Mouse (Mus musculus) v-Abl transformed pro-B cells (cell line): ENCODE results near the gene Cdc40.

Experiments
- in situ Hi-C, 2 experiments: fragments of 400-800 bp; cut with MboI; formaldehyde crosslinking; loops; one replicate each; pipeline ENCODE4 v1.15.1; 2025; ENCODE audit not compliant: unreplicated experiment in 2 of 2

Gene Cdc40

DNA sequence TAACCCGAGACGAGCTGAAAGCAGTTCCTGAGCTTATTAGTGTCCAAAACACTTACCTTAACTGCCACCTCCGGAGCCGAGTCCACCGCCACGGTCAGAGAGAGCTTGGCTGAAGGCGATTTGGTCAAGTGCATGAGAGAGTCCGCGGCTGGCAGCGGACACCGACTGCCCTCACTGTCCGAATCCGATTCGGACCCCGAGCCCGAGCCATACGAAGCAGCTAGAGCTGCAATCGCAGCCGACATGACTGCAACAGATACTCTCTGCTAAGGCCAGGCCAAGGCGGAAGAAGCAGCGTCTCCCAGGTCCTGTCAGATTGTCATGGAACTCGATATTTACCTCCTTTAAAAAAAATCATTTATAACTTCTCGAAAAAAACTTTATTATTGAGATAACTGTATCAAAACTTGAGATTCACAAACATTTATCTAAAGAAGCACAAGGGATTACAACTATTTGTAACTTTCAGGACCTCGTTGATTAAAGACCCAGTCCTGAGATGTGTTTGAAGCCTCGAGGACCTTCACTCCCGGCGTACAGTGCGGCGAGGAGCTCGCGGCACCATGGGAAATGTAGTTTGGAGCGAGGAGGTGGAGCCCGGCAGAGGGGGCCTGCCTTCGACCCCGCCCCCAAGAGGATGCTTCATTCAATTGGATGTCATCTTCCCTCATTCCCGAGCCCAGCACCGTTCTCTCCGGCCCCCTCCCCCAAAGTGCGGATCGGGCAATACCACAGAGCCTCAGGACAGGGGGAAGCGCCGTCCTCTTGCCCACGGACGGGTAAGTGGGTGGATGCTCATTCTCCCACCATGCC lies at the start of gene Cdc40, which contains the start of gene Wasf1:
Gene Cdc40, minus strand, starts transcription at position 481 of the 813 bp plus-strand sequence.
Gene Wasf1, plus strand, starts transcription at position 645 of the 813 bp plus-strand sequence.
- in situ Hi-C loops: loop anchor here in 1 of 2 experiments (10.0 to 25.0 kb wide), 2 partner anchors 422 to 621 kb away; partner anchors contain the start of genes Ak9, Fig4 and Gtf3c6

DNA sequence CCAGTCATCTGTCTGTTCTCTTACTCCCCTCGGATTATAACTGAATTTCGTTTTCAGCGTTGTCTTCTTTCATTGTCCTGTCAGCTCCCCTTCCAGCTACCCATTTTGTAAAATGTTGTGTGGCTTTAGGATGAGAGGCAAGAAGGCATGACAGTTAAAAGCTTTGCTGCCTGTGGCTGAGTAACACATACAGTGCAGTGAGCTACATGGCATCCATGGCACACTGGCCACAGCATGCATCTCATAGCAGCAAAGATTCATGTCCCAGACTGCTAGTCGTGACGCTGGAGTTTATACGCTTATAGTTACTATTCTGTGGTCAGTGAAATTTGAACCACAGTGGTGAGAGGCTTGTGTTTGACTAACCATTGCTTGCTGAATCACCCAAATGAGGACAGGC lies 36.4 kb upstream of the Cdc40 start:
- in situ Hi-C loops: no loop called here

DNA sequence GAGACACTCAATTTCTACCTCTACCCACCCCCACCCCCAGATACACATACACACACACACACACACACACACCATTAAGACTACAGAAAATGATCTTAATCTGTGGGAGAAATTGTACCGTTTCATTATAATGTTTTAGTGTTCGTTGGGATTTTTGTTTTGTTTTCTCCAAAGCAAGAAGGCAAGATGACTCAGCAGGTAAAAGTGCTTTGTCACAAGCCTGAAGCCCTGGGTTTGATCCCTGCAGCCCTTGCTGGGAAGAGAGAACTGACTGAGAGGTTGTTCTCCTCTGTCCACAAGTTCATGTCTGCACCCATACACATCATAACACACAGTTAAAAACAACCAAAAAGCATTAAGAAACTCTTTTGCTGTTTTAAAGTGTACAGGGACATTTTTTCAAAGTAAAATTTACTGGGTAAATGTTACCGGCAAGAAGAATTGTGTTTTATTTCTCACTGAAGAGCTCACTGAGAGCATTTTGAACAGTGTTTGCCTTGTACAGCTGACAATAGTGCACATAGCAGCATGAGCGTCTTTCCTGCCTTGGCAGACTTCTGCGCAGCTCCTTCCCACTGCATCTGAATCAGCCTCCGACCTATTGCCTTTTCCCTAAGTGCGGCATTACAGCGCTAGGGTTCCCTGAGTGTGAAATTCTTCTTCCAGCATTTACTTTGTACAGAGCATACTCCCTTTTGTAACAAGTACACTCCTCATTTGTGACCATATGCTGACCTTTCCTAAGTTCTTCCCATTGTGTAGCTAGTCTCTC lies 35.7 kb upstream of the Cdc40 start:
- in situ Hi-C loops: no loop called here

DNA sequence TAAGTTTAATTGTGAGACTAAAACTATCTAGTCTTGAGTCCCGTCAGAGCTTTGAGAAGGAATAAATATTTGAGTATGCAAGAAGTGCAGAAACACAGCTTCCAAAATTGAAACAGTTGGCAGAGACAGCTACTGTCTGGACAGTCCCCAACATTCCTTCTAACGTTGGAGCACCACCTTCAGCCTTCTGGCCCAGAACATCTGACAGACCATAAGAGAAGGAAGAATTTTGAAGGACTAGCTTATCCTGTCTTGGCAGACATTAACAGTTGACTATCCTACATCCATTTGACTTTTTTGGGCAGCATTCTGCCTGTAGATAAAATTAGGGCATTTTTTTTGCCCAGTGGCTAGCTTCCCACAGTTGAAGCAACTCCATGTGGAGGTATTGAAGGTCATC lies 32.1 kb upstream of the Cdc40 start:
- in situ Hi-C loops: no loop called here

DNA sequence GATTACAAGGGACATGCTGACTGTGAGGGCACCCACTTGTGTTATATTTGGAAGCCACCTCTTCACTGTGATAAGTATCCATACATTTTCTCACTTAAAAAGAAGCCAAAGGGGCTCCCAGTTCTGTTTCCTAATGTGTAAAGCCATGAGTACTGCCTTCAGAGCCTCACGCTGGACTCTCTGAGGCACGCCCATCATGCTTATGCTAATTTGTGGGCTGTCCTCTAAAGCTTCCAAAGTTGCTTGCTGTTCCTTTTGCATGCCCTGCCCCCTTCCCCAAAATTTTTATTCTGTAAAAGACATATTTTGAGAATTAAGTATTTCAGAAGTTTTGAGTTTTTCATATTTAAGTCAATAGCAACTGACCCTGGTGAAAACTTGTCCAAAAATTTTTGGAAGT lies 27.7 kb upstream of the Cdc40 start:
- in situ Hi-C loops: no loop called here

DNA sequence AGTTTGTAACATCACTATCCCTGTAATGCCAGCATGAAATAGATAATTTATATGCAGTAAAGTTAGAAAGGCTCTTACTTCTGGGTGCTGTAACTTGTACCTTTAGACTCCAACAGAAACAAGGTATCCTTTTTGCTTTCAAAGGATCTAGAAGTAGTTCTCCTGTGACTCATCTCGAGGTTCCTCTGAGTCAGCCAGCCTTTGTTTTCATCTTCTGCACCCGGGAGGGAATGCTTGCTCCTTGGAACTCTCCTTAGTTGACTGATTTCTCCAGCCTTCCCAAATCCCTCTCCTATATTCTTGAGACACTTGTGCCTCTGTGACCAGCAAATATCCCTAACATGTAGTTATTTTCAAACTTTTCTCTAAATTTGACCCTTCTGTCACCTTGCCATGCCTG lies 25.5 kb upstream of the Cdc40 start:
- in situ Hi-C loops: no loop called here

DNA sequence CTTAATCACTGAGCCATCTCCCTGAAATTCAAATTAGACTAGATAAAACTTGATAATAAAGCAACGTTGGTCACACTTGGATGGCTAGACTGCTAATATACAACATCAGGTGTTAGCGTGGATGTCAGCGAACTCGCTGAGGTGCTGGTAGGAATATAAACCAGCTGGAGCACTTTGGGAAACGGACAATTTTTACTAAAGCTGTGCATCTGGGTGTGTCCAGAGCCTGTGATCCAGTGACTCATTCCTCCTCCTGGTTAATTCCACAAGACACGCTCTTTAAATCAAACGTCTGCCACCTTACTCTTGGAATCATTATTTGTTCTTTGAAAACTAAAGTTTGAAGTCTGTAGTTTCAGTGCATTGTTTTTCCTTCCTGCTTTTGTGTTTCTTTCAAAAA lies 23.7 kb upstream of the Cdc40 start:
- in situ Hi-C loops: no loop called here

DNA sequence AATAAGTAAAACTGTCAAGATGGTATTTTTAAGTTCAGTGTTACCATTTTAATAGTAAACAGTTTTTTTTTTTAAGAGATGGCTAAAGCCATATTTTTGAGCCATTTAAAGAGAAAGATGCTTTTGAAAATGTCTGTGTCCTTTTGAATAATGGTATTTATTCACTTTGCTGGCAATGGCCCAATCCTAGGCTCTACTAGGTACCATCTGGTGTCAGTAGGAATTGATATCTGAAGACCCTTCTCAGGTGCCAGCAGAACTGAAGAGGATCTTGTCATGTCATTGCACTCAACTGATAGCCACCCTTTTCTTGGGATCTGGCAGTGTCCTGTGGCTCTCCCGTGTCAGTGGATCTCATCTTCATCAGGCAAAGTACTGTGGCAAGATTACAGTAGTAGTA lies 23.0 kb upstream of the Cdc40 start:
- in situ Hi-C loops: no loop called here

DNA sequence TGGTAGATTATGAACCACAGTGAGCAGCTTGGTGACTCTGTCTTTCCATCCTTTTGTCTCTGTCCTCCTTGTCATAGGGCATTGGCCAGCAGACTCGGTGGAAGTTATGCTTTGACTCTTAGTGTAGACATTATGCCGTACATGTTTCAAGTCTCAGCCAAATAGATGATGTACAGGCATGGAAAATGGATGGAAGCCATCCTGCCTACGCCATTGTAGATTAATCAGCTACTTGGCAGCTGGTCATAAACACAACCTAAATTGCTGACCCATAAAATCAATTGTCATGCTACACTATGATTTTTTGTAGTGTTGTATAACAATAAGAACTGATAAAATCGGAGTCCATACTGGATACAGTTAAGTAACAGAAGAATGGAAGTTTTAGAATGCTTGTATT lies 18.7 kb upstream of the Cdc40 start:
- in situ Hi-C loops: no loop called here

DNA sequence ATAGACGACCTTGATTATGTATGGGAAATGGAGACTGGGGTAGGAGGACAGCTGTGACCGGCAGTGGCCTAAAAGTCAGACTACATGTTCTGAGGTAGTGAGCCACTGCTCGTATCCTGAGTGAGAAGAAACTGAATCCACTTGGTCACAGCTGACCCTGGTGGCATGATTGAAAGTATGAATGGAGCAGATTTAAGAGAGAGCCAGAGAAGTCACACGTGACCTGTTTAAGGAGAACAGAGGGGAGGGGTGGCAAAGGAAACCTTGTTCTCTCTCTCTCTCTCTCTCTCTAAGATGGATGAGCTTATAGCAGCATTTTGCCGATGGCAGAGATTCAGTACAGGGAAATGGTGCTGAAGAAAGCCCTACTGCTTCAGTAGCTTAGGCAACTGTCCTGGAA lies 13.5 kb upstream of the Cdc40 start:
- in situ Hi-C loops: loop anchor here in 1 of 2 experiments (25.0 kb wide), 1 partner anchor 634 kb away; the partner anchor contains the start of gene Gtf3c6

DNA sequence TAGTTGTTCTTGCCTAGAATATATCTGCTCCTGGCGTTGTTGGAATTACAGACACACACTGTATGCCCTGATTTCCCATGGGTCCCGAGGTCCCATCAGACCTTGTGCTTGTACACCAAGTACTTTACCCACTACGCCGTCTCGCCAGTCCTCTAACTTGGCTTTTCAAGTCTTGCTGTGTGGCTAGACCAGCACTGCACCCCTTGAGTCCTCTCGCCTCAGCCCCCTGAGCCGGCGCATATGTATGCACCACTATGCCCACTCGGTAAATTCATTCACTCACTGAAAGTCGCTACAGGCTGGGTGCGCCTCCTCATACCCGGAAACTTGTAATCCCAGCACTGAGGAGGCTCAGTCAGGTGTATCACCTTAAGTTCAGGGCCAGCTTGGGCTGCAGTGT lies 12.7 kb upstream of the Cdc40 start:
- in situ Hi-C loops: loop anchor here in 1 of 2 experiments (25.0 kb wide), 1 partner anchor 633 kb away; the partner anchor contains the start of gene Gtf3c6

DNA sequence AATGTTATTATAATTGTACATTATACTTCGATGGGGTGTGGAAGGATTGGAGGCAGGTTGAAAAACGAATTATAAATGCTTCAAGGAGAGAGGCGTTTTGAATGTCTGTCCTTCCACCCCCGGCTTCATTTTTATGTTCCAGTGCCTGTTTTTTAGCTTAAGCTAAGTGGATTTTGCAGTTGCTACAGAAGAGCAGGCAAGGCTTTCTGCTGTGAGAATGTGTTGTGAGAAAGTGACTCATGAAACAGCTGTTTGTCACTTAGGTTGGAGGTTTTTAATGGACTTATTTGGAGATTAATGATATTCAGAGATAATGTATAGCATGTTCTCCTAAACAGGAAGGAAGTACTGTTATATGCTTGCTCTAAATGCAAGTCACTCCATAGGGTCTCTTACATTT lies 6.0 kb upstream of the Cdc40 start:
- in situ Hi-C loops: loop anchor here in 1 of 2 experiments (10.0 to 25.0 kb wide), 2 partner anchors 416 to 627 kb away; partner anchors contain the start of genes Ak9, Fig4 and Gtf3c6

DNA sequence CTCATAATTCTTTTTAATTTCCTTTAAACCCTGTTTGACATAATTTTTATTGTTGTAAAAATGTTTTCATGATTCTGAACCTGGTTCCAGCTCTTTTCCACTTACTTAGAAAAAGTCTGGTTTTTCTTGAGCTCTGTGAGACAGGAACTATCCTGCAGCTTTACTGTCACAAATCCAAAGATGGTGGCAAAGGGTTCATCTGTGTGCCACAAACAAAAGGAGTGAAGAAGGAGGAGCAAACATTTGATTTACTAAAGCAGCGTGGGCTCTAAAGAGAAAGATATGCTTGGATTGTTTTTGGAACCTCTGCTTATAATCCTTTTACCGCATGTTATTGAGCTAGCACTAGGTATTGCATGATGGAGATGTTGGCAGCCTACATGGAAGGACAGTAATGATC lies 4.2 kb upstream of the Cdc40 start:
- in situ Hi-C loops: loop anchor here in 1 of 2 experiments (10.0 to 25.0 kb wide), 2 partner anchors 417 to 625 kb away; partner anchors contain the start of genes Ak9, Fig4 and Gtf3c6

DNA sequence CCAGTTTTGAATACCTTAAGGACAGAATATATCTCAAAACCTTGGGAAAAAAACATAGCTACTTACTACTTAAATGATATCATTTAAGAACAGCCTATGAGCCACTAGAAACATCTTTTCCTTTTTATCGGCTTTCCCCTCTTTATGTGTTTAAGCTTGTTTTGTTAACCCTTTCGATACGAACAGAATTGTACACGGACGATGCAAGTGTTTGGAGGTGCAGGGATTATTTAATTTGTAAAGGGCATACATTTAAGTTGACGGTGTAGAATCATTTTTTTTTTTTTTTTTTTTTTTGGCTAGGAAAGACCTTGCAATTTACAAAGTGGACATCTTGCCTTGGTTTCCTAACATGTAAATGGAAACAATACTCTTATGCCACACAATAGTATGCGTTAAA lies 2.3 kb upstream of the Cdc40 start:
- in situ Hi-C loops: loop anchor here in 1 of 2 experiments (10.0 to 25.0 kb wide), 2 partner anchors 419 to 623 kb away; partner anchors contain the start of genes Ak9, Fig4 and Gtf3c6

DNA sequence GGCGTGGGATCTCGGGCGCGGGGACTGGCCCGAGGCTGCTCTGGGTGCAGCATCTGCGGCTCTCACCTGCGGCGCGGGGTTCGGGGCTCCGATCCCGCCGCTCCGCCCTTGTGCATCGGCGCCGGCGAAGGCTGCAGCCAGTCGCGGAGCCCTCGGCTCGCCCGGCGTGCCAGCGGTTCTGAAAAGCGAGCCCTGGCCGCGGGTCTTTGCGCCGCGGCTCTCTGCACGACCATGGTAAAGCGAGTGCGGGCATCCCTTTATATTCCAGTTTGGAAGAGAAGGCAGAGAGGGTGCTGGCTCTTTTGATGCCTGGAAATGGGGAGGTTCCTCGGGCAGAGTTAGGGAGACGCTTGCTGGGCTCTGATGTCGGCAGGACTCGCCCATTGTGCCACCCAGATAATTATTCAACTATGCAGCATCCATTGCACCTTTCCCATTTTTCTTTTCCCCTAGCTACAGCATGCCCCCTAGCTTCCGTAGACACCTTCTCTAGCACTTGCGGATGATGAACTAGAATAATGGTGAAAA lies 1.2 kb upstream of the Cdc40 start:
- in situ Hi-C loops: loop anchor here in 1 of 2 experiments (10.0 to 25.0 kb wide), 2 partner anchors 420 to 622 kb away; partner anchors contain the start of genes Ak9, Fig4 and Gtf3c6

DNA sequence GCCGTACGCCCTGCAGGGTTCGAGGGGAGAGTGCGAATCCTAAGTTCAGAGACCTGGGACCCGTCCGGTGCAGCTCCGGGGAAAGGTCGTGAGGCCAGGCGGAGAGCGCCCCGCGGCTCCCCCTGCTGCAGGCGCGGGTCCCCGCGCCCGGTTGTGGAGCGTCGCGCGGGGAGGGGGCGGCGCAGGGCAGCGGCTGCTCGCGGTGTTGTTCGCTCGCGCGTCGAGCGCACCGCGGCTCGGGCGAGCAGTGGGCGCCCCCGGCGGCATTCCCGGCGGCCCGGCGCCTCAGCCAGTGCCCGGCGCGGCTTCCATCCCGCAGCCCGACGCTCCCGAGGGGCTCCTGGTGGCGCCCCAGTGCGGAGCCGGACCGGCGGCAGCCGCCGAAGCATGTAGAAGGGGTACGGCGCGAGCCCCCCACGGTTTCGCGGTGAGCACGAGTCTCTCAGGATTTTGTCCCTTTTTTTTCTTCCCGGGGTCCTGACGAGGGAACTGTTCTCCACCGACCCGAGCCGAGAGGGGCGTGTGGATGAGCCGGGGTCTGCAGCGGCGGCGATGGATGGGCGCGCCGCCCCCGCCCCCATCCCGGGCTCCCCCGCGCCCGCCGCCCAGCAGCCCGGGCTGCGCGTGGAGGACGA lies 650 bp upstream of the Cdc40 start:
- in situ Hi-C loops: loop anchor here in 1 of 2 experiments (10.0 to 25.0 kb wide), 2 partner anchors 421 to 621 kb away; partner anchors contain the start of genes Ak9, Fig4 and Gtf3c6

DNA sequence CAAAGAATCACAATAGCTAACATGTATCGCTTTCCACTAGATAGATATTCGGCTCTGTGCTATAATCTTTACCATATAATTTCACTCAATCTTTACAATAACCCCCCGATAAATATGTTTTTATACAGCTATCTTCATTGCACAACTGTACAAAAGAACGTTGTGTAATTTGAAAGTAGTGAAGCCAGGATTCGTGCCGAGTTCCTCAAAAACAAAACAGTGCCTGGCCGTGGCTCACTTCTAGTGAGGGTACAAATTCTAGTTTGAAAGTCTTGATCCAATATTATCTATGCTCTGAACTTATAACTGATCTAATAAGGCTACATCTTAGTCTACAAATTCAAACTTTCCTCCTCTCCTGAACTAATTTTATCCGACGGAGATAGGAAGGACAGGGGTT lies 778 bp downstream of the Cdc40 start:
- in situ Hi-C loops: loop anchor here in 1 of 2 experiments (10.0 to 25.0 kb wide), 2 partner anchors 422 to 620 kb away; partner anchors contain the start of genes Ak9, Fig4 and Gtf3c6

DNA sequence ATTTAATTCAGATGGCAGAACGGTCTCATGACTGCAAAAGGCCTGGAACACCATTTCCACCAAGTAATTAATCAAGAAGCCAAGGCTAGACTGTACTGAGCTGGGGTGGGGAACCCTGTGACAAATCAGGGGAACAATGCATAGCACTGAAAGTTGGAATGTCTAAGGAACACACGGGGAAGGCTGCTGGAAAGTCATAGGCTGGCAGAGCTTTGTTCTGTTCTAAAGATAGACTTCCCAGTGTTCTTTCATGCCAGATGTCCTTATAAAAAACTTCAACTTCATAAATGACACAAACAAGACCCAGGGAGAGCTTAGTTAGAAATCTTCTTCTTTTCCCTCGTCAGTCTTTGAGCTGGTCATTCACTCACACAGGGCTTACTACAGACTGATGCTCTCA lies 1.9 kb downstream of the Cdc40 start:
- in situ Hi-C loops: loop anchor here in 1 of 2 experiments (10.0 to 25.0 kb wide), 2 partner anchors 424 to 619 kb away; partner anchors contain the start of genes Ak9, Fig4 and Gtf3c6

DNA sequence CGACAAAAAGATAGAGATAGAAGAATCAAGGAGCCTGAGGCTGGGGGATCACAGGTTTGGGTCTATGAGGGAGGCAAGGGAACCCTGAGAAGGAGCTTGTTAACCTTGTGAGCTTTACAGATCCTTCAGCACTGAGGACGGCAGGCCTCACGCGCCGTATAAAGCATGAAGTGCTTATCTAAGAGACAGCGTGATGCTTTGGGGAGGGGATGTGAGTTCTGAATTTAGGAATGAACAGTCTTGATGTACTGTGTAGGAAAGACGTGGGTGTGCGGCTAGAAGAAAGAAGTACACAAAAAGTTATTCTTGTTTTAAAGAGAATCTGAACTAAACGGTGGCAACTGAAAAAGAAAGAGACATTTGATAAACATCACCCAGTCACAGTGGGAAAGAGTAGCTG lies 3.1 kb downstream of the Cdc40 start:
- in situ Hi-C loops: loop anchor here in 1 of 2 experiments (10.0 to 25.0 kb wide), 2 partner anchors 425 to 618 kb away; partner anchors contain the start of genes Ak9, Fig4 and Gtf3c6

DNA sequence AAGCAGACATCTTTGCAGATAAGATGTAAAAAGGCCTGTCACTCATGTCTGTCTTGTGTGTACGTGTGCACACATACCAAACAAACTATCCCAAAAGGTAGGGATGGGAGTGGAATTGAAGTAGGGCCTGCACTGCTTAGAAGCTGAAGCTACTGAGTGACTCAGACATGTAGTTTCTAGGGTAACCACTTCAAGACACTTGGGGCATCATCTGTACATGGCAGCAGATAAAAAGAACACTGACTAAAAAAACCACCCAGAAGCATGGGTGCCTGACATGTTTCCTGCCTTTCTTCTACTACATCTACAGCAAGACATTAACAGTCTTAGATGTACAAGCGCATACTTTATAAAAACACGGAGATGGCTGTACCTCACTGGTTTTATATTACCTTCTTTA lies 4.9 kb downstream of the Cdc40 start:
- in situ Hi-C loops: loop anchor here in 1 of 2 experiments (25.0 kb wide), 1 partner anchor 616 kb away; the partner anchor contains the start of gene Gtf3c6
